Mouse (Mus musculus) adrenal gland, postnatal 10 days (tissue): ENCODE measurements around the gene Eif2b4. TPM values are rescaled to one million over a fixed set of nuclear protein-coding genes. Genes with fewer than 3 reads are reported as not detected.

Experiments
- DNase-seq: peaks from one replicate; pipeline ENCODE4 v3.0.0; 2021; ENCODE audit warnings: mixed read lengths
- total RNA-seq, 2 experiments: library from RNA; stranded (reverse); gene quantifications; 2 replicates each; pipeline ENCODE4 v1.2.3; 2021

The Eif2b4 gene
- total RNA-seq, 2 experiments from 2014 or later: 38.9 to 48.2 TPM

GRCm38 (mm10) chr5:31200327-31200768 lies 7.1 kb upstream of the Eif2b4 start:
- DNase-seq: peak; percentile 42

- DNase-seq: peak; percentile 51
Observed at GRCm38 (mm10) chr5:31199893-31200292, 6.7 kb upstream of the Eif2b4 start.

GRCm38 (mm10) chr5:31199321-31199892 lies 6.2 kb upstream of the Eif2b4 start:
- no peak for DNase-seq

- no peak for DNase-seq
Observed at GRCm38 (mm10) chr5:31198616-31199320, 5.5 kb upstream of the Eif2b4 start.

- DNase-seq: no peak
Observed at GRCm38 (mm10) chr5:31198170-31198569, 4.9 kb upstream of the Eif2b4 start.

- no peak for DNase-seq
Observed at GRCm38 (mm10) chr5:31197072-31197471, 3.8 kb upstream of the Eif2b4 start.

- no peak for DNase-seq
Observed at GRCm38 (mm10) chr5:31196207-31196606, 3.0 kb upstream of the Eif2b4 start.

GRCm38 (mm10) chr5:31195671-31196070 lies 2.4 kb upstream of the Eif2b4 start:
- no peak for DNase-seq

- no peak for DNase-seq
Observed at GRCm38 (mm10) chr5:31194486-31195485, 1.6 kb upstream of the Eif2b4 start.

- DNase-seq: no peak
Observed at GRCm38 (mm10) chr5:31193631-31194281, 526 bp upstream of the Eif2b4 start.

GRCm38 (mm10) chr5:31192045-31192938 lies 938 bp downstream of the Eif2b4 start:
- peak; percentile 85 for DNase-seq

- DNase-seq: no peak
Observed at GRCm38 (mm10) chr5:31190201-31190600, 3.0 kb downstream of the Eif2b4 start.

- DNase-seq: no peak
Observed at GRCm38 (mm10) chr5:31188223-31188840, 4.9 kb downstream of the Eif2b4 start.

GRCm38 (mm10) chr5:31183678-31184077 lies 9.6 kb downstream of the Eif2b4 start:
- no peak for DNase-seq

GRCm38 (mm10) chr5:31181183-31181770 lies 12.0 kb downstream of the Eif2b4 start:
- no peak for DNase-seq

GRCm38 (mm10) chr5:31179766-31180630 lies 13.2 kb downstream of the Eif2b4 start, which contains the start of the genes Gm29609 and Gtf3c2:
Gene Gm29609 (minus strand): TSS chr5:31179911.
Gene Gtf3c2 (minus strand): TSS chr5:31180144.
- peak; percentile 94 for DNase-seq

GRCm38 (mm10) chr5:31179301-31179765 lies 13.9 kb downstream of the Eif2b4 start:
- DNase-seq: peak; percentile 53

GRCm38 (mm10) chr5:31168630-31169029 lies 24.6 kb downstream of the Eif2b4 start:
- DNase-seq: no peak

- no peak for DNase-seq
Observed at GRCm38 (mm10) chr5:31164878-31165277, 28.4 kb downstream of the Eif2b4 start.
